Mouse (Mus musculus) lung, postnatal 0 days (tissue): Measurements from ENCODE around the gene Cep97. TPM values are rescaled to one million over a fixed set of nuclear protein-coding genes. Genes with fewer than 3 reads are reported as not detected.

Experiments used
- ATAC-seq: fragments of 200-750 bp; cut with Nextera tagmentation; 2 replicates; pipeline ENCODE4 v1.8.0; 2017; ENCODE audit warnings: moderate library complexity
- DNase-seq: peaks from one replicate; pipeline ENCODE4 v3.0.0-alpha.2; 2016; ENCODE audit warnings: low spot score
- H3K27ac ChIP-seq: fragments of 300-500 bp; sonication (generic); 2 replicates; pipeline ENCODE4 v1.5.1; 2014; ENCODE audit warnings: antibody characterized with exemption, mild to moderate bottlenecking, low read length, mixed read lengths
- H3K27me3 ChIP-seq: fragments of 300-500 bp; sonication (generic); replicated peaks from 2 replicates; pipeline ENCODE4 v1.6.1; 2014; ENCODE audit warnings: low read length, mixed read lengths; ENCODE audit not compliant: insufficient read depth
- H3K36me3 ChIP-seq: fragments of 300-500 bp; sonication (generic); 2 replicates; pipeline ENCODE4 v1.6.1; 2014; ENCODE audit warnings: low read length, mixed read lengths; ENCODE audit not compliant: insufficient read depth
- H3K4me1 ChIP-seq: fragments of 300-500 bp; sonication (generic); 2 replicates; pipeline ENCODE4 v1.6.1; 2014; ENCODE audit warnings: antibody characterized with exemption, low read depth, low read length, mixed read lengths; ENCODE audit not compliant: insufficient read depth
- H3K4me2 ChIP-seq: fragments of 300-500 bp; sonication (generic); replicated peaks from 2 replicates; pipeline ENCODE4 v1.6.1; 2014; ENCODE audit warnings: low read depth, mild to moderate bottlenecking, low read length, moderate library complexity, mixed read lengths
- H3K4me3 ChIP-seq: fragments of 300-500 bp; sonication (generic); 2 replicates; pipeline ENCODE4 v1.5.1; 2014; ENCODE audit warnings: low read depth, low read length
- H3K9ac ChIP-seq: fragments of 300-500 bp; sonication (generic); replicated peaks from 2 replicates; pipeline ENCODE4 v1.6.1; 2014; ENCODE audit warnings: low read depth, mild to moderate bottlenecking
- H3K9me3 ChIP-seq: fragments of 300-500 bp; sonication (generic); 2 replicates; pipeline ENCODE4 v1.6.1; 2016; ENCODE audit warnings: low read length, mixed read lengths
- CTCF ChIP-seq: IDR thresholded peaks from 2 replicates; pipeline ENCODE4 v1.5.1; 2016; ENCODE audit warnings: antibody characterized with exemption, mild to moderate bottlenecking
- EP300 ChIP-seq: IDR thresholded peaks from 2 replicates; pipeline ENCODE4 v1.6.1; 2016; ENCODE audit warnings: antibody characterized with exemption, mild to moderate bottlenecking, control low read depth
- WGBS: fragments of 180-500 bp; shearing (Covaris S2); extraction: QIAGEN DNeasy Blood & Tissue Kit; methylation state at CpG from one replicate; pipeline ENCODE4 v1.1.7; 2014; 5-methylcytosine and 5-hydroxymethylcytosine counted together
- polyA plus RNA-seq: library from polyadenylated mRNA; unstranded; fragments of >200 nt; fragmentation: Nextera tagmentation; extraction: Ambion mirVana; gene quantifications from 2 replicates; pipeline ENCODE4 v1.2.1, GENCODE M21; 2015

Gene Cep97
- polyA plus RNA-seq, 1 experiment from 2014 or later, result 3.8 TPM

- ATAC-seq (no peak), DNase-seq (no peak)
- peaks cover 28% of the 10 kb centered on the region for H3K36me3 ChIP-seq
- no peak overlapping the region for H3K9ac ChIP-seq
- no peaks in the 10 kb centered on the region for H3K9me3 ChIP-seq
- H3K27ac ChIP-seq, result no peak overlapping the region
- H3K4me2 ChIP-seq, result no peak overlapping the region
- no peak overlapping the region for H3K4me3 ChIP-seq
- H3K4me1 ChIP-seq, result peaks cover 6% of the 10 kb centered on the region; the same call in 1 of the 2 replicates
- H3K27me3 ChIP-seq, result no peaks in the 10 kb centered on the region
- no peak for TF ChIP-seq EP300
- TF ChIP-seq CTCF, result no peak
- WGBS, result 75% methylated on average over 6 of the region's 6 CpGs
These were observed 37.3 kb upstream of the Cep97 start for GRCm38 (mm10) chr16:55971735-55972615.

- Histone ChIP-seq H3K4me1 (peaks cover 4% of the 10 kb centered on the region; the same call in 1 of the 2 replicates), H3K9ac (no peak overlapping the region), H3K27me3 (no peaks in the 10 kb centered on the region), H3K4me2 (no peak overlapping the region), H3K27ac (no peak overlapping the region), H3K9me3 (no peaks in the 10 kb centered on the region), H3K4me3 (no peak overlapping the region), H3K36me3 (peaks cover 28% of the 10 kb centered on the region)
- TF ChIP-seq EP300 (no peak), CTCF (no peak)
- no peak for ATAC-seq
- 91% methylated on average over 5 of the region's 5 CpGs for WGBS
- no peak for DNase-seq
These were observed 35.8 kb upstream of the Cep97 start for GRCm38 (mm10) chr16:55970416-55970815.

GRCm38 (mm10) chr16:55969147-55969546 is 34.5 kb upstream of the Cep97 start:
- no peak for ATAC-seq
- 70% methylated on average over 3 of the region's 3 CpGs for WGBS
- peak; percentile 73 for TF ChIP-seq CTCF
- no peak for TF ChIP-seq EP300
- H3K9ac ChIP-seq, result no peak overlapping the region
- H3K4me2 ChIP-seq, result no peak overlapping the region
- H3K4me1 ChIP-seq, result no peaks in the 10 kb centered on the region; the same call in 1 of the 2 replicates
- H3K9me3 ChIP-seq, result no peaks in the 10 kb centered on the region
- peaks cover 28% of the 10 kb centered on the region for H3K36me3 ChIP-seq
- DNase-seq, result peak; percentile 76
- no peak overlapping the region for H3K27ac ChIP-seq
- H3K27me3 ChIP-seq, result no peaks in the 10 kb centered on the region
- no peak overlapping the region for H3K4me3 ChIP-seq

- DNase-seq, result no peak
- H3K4me3 ChIP-seq, result peak overlapping the region; percentile 72
- no peaks in the 10 kb centered on the region for H3K4me1 ChIP-seq
- no peaks in the 10 kb centered on the region for H3K9me3 ChIP-seq
- H3K27ac ChIP-seq, result peak overlapping the region; percentile 88; the same call in 1 of the 2 replicates
- peak overlapping the region; percentile 86 for H3K9ac ChIP-seq
- WGBS, result 11% methylated on average over 1 of the region's 1 CpGs
- H3K27me3 ChIP-seq, result no peaks in the 10 kb centered on the region
- H3K36me3 ChIP-seq, result peaks cover 27% of the 10 kb centered on the region
- TF ChIP-seq CTCF (no peak), EP300 (no peak)
- peak overlapping the region; percentile 54 for H3K4me2 ChIP-seq
- ATAC-seq, result no peak
These were observed 32.6 kb upstream of the Cep97 start for GRCm38 (mm10) chr16:55967221-55967620.

GRCm38 (mm10) chr16:55966212-55966871 is 31.7 kb upstream of the Cep97 start, which contains the start of gene Rpl24:
TSS of gene Rpl24 (plus strand) at chr16:55966275.
- peak; percentile 97 for DNase-seq
- under 1% methylated on average over 42 of the region's 42 CpGs for WGBS
- peak; percentile 95 for ATAC-seq

More at GRCm38 (mm10) chr16:55966212-55966871, 31.7 kb upstream of the Cep97 start, which contains the start of gene Rpl24:
- Histone ChIP-seq H3K9me3 (no peaks in the 10 kb centered on the region), H3K36me3 (peaks cover 18% of the 10 kb centered on the region), H3K4me1 (no peaks in the 10 kb centered on the region), H3K9ac (peak within 1 kb of the TSS; percentile 86), H3K4me2 (peak within 1 kb of the TSS; percentile 55), H3K27me3 (no peaks in the 10 kb centered on the region), H3K4me3 (peak within 1 kb of the TSS; percentile 72), H3K27ac (peak within 1 kb of the TSS; percentile 88)
- TF ChIP-seq CTCF (peak; percentile 5; the same call in 1 of the 2 replicates), EP300 (peak; percentile 55; the same call in 1 of the 2 replicates)
